Mouse (Mus musculus) liver, postnatal 0 days (tissue): ENCODE measurements around the gene Pak3.

Source experiments
- CTCF ChIP-seq: sonication (generic); IDR thresholded peaks from 2 replicates; pipeline ENCODE4 v1.5.1; 2016; ENCODE audit warnings: antibody characterized with exemption, low read depth
- EP300 ChIP-seq: IDR thresholded peaks from 2 replicates; pipeline ENCODE4 v1.6.1; 2016; ENCODE audit warnings: antibody characterized with exemption, low read depth, mild to moderate bottlenecking

DNA sequence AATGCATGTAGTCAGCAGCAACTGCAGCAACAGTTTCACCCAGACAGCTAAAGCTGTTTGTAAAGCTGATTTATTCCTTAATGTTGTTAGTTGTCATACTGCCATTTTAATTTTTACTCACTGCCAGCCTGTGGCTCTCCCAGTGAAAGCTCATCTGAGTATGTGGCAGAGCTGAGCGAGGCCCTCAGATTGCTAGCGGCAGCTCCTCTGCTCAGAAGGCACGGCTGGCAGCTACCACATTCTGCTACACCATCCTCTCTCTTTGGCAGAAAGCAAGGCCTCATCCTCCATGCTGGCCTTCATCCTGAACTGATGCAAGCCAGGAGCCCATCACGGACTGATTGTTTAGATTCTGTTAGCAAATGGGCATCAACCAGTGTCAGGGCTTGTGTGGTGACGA lies 109.4 kb downstream of the Pak3 start:
- TF ChIP-seq EP300: no peak
- TF ChIP-seq CTCF: no peak
